Mouse (Mus musculus) brain, embryonic 14.5 days (tissue): ENCODE measurements at regions not wholly inside any gene's neighbourhood (a gene's known extent, or its start where the extent isn't known, plus 50 kb on each side); places are given as distances from the start of the nearest gene placed in this dataset.

Source experiments
- CTCF ChIP-seq: fragments of 200-500 bp; IDR thresholded peaks from 2 replicates; pipeline ENCODE4 v1.5.1; 2012; ENCODE audit warnings: inconsistent platforms, mild to moderate bottlenecking, moderate library complexity, borderline replicate concordance; ENCODE audit not compliant: insufficient read depth, insufficient read length; ENCODE audit errors: extremely low read depth
- POLR2A ChIP-seq: fragments of 200-500 bp; IDR thresholded peaks from 2 replicates; pipeline ENCODE4 v1.6.1; 2012; ENCODE audit warnings: mild to moderate bottlenecking, inconsistent platforms, borderline replicate concordance; ENCODE audit not compliant: poor library complexity, insufficient read depth, insufficient read length, severe bottlenecking; ENCODE audit errors: extremely low read depth

DNA sequence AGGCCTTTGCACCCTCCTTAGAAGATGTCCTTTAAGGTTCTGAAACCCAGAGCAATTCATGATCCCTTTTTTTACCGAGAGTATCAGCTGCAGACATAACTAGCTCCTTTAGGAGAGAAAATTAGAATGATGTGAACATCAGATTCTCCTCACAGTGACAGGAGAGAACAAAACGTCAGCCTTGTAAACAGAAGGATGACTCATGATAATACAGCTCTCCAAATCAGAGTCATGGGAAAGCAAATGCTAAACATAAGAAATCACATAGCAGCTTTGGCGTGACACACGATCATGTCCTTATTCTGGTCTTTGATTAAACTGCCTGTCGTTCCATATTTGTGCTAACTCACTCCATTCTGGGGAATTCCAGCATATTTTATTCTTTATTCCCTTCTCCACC, 82.4 kb upstream of the Ccdc54 start:
- TF ChIP-seq CTCF (no peak), POLR2A (no peak)
